15 mouse cellular contexts compared by ENCODE assay signal in genomic region chr5:81598041-81598440, GRCm38 (mm10).
"Had no signal": no experiment of that assay in that cellular context is flagged by ENCODE, and none has a peak within 500 bp of the region (broad histone marks: within the 10 kb centered on the region; RNA-seq: fewer than 3 reads in every experiment).

No protein-coding gene starts in this region.

- H3K4me3 ChIP-seq: layer of hippocampus, adult 2 months; limb, embryonic 15.5 days; midbrain, embryonic 10.5 days; midbrain, embryonic 13.5 days had no signal

- ATAC-seq: liver, postnatal 0 days; lung, postnatal 0 days; midbrain, embryonic 13.5 days had no signal

- H3K4me1 ChIP-seq: limb, embryonic 15.5 days; midbrain, embryonic 10.5 days had no signal

- H3K27ac ChIP-seq: kidney, postnatal 0 days; layer of hippocampus, adult 2 months; limb, embryonic 15.5 days; liver, embryonic 14.5 days; macrophage; midbrain, embryonic 10.5 days; midbrain, embryonic 13.5 days had no signal

- H3K9me3 ChIP-seq: limb, embryonic 15.5 days; midbrain, embryonic 10.5 days; midbrain, embryonic 13.5 days had no signal

- H3K36me3 ChIP-seq: limb, embryonic 15.5 days; midbrain, embryonic 10.5 days; midbrain, embryonic 13.5 days had no signal

- H3K9ac ChIP-seq: limb, embryonic 15.5 days; liver, embryonic 14.5 days; liver, postnatal 0 days; lung, embryonic 14.5 days; midbrain, embryonic 13.5 days had no signal

- DNase-seq: kidney, postnatal 25 days; layer of hippocampus, adult 9-11 months; liver, postnatal 0 days; lung, embryonic 14.5 days; thymus, adult 18-20 months; thymus, postnatal 36 days had no signal

- H3K27me3 ChIP-seq: limb, embryonic 15.5 days; midbrain, embryonic 13.5 days had no signal

- H3K4me2 ChIP-seq: limb, embryonic 15.5 days; liver, embryonic 11.5 days; lung, embryonic 14.5 days; midbrain, embryonic 13.5 days had no signal
